7 mouse cellular contexts compared by ENCODE assay signal in the genomic region with DNA sequence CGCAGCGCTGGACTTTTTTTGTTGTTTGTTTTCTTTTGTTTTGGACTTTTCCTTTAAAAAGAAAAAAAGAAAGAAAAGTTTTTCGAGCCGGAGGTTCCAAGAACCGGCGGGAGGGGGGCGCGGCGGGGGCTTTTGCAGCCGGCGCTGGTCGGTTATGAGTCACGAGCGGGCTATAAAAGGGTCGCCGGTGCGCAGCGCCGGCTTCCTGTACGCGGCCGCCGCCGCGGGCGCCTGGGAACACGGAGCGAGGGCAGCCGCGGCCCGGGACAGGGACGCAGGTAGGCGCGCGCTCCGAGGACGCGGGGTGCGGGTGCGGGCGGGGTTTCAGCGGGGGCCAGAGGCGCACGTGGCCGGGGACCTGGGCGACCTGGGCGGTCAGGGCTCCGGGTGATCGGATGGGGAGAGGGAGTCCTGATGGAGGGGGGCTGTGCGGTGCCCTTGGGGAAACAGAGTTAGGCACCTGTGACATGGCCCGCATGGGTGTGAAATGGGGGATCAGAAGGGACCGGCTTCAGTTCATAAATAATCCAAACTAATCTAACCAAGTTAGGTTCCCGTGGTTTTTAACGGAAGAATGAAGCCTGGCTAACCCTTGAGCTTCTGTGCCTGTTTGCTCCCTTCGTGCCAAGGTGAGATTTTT. TPM values are rescaled to one million over a fixed set of nuclear protein-coding genes. Genes with fewer than 3 reads are reported as not detected.
DNase-seq lines count a peak whose midpoint lies in the region; ATAC-seq lines count a peak whose summit lies in the region.

No protein-coding gene starts in this region.

- H3K9me3 ChIP-seq in lung, embryonic 16.5 days (ENCODE audit: control insufficient read depth, low read length), result no peaks in the 10 kb centered on the region

- peak overlapping the region; percentile 71 for H3K4me3 ChIP-seq in lung, embryonic 16.5 days (ENCODE audit: low read length)

- ATAC-seq in lung, embryonic 16.5 days (ENCODE audit: low read depth), result peak; percentile 88

- under 1% methylated on average over 54 of the region's 55 CpGs for WGBS in lung, embryonic 16.5 days

- no peaks in the 10 kb centered on the region for H3K36me3 ChIP-seq in lung, embryonic 16.5 days (ENCODE audit: control insufficient read depth, insufficient read depth, low read length)

- H3K4me1 ChIP-seq in lung, embryonic 16.5 days (replicated peaks; ENCODE audit: control insufficient read depth, insufficient read depth, low read length), result no peaks in the 10 kb centered on the region

- H3K4me2 ChIP-seq in lung, embryonic 16.5 days (ENCODE audit: low read depth, low read length), result peak overlapping the region; percentile 98

- no peak overlapping the region for H3K27ac ChIP-seq in lung, embryonic 16.5 days (ENCODE audit: low read length)

- peak; percentile 78 for DNase-seq in NIH3T3 (ENCODE audit: low read depth)
- peak; percentile 42 for DNase-seq in c-Kit-positive CD71-negative TER-119-negative erythroid progenitor cells, embryonic 14.5 days (ENCODE audit: low read depth)
- peak; percentile 53 to 67 for DNase-seq in heart, adult 18-20 months
- DNase-seq in kidney, adult 18-20 months, result peak; percentile 58
- DNase-seq in ovary, adult 18-20 months (ENCODE audit: low spot score), result peak; percentile 6
- peak; percentile 50 for DNase-seq in urinary bladder, adult 2 months (ENCODE audit: low spot score)

- peak overlapping the region; percentile 67 for H3K9ac ChIP-seq in lung, embryonic 16.5 days (ENCODE audit: low read length)

- H3K27me3 ChIP-seq in lung, embryonic 16.5 days (ENCODE audit: control insufficient read depth, insufficient read depth, low read depth, low read length), result peaks cover 10% of the 10 kb centered on the region

RNA-seq across cellular contexts. Expression of gene Mrpl39, which starts 32.3 kb away (rescaled TPM):
- 10 to 100 TPM; 40.3 to 42.9 TPM for total RNA-seq in heart, adult 18-20 months (2021)
- polyA plus RNA-seq in lung, embryonic 16.5 days (2015; fragmentation: Nextera tagmentation; extraction: Ambion mirVana), result 44.2 and 47.0 TPM in 2 replicates
- 22.1 and 24.4 TPM in 2 replicates for polyA plus RNA-seq in urinary bladder, adult 2 months (2012; rRNA removed)

Comparison
In these comparisons a context has a peak if more than half of its experiments do, and no peak if none do; other contexts are left out.
1. DNase-seq: peak in every context shown above with its lines; median percentile 78 in NIH3T3; 60 in heart, adult 18-20 months; 58 in kidney, adult 18-20 months; 50 in urinary bladder, adult 2 months; 42 in c-Kit-positive CD71-negative TER-119-negative erythroid progenitor cells, embryonic 14.5 days; 6 in ovary, adult 18-20 months.